Mouse (Mus musculus) common myeloid progenitor, adult 5-6 weeks (primary cell): ENCODE data around the gene Slco3a1. TPM values are rescaled to one million over a fixed set of nuclear protein-coding genes. Genes with fewer than 3 reads are reported as not detected.

Source experiments
- ATAC-seq: replicated peaks from 2 replicates; pipeline ENCODE4 v1.8.0; 2016; ENCODE audit warnings: low read depth, mild to moderate bottlenecking, moderate TSS enrichment, inconsistent platforms; ENCODE audit not compliant: poor library complexity, severe bottlenecking
- total RNA-seq: library from RNA; stranded (forward); fragments of 200-1000, 187-1606 nt; gene quantifications from 2 replicates; pipeline ENCODE4 v1.2.3, GENCODE M21; 2017

The Slco3a1 gene
- total RNA-seq, 1 experiment from 2014 or later: 36.4 TPM

DNA sequence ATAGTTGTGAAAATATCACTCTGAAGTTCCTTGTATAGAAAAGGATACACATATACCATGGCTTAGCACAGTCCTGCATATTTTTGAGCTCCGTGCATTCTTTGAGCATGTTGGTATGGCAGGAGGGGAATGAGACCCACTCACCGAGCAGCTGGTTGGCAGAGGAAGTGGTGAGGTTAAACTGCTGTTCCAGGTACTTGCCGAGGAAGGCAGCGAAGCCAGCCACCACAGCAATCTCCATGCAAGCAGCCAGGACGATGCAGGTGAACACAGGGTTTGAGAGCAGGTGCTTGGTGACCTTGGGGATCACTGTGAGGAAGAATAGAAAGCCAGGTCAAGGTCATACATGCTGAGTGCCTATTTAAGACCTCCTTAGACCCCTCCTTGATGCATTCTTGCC lies 226.9 kb downstream of the Slco3a1 start:
- no peak for ATAC-seq

DNA sequence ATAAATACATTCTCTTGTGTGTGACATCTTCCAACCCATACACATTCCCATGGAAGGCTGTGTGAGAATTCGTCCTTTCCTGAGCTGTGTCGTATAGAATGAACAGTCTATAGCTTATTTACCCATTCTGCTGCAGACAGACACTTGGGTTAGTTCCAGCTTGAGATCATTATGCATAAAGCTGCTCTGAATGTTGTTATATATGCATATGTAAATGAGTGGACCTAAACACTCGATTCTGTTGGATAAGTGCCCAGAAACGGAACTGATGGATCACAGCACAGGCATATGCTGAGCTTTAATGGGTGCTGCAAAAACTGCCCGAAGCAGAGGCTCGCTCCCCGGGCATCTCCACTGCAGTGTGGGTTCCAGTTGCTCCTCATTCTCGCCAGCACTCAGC lies 229.5 kb downstream of the Slco3a1 start:
- ATAC-seq: no peak

DNA sequence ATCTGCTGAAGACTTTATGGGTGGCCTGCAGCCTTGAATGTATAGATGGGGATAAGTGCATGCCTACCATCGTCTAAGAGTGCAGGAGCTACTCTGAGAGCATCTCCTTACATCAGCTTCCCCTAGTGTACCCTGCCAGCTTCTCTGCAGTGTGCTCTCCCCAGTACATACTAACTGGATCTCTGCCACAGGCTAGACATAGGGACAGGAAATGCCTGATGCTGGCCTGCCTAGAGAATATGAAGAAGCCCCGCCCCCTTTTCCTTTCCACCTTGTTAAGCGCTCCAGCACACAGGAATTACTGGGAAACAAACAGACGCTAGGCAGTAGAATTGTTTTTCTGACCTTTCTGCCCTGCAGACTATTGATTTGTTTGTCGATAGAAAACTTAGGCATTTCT lies 230.9 kb downstream of the Slco3a1 start:
- no peak for ATAC-seq

DNA sequence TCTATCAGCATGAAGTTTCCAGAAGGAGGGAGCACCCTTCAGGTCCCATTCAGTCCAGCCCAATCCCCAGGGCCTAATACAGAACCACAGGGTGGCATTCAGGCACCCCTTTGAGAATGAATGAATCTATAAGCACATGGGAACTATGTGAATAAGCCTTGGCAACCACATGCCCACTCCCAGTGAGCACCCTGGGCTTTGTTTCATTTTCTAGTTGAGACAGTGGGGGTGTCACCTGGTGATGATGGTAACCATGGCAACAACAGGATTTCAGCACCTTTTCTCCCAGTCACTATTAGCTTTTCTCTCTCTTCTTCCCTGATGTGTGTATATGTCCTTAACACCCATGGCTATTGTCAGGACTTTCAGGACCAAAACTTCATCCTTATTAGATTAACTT lies 231.4 kb downstream of the Slco3a1 start:
- no peak for ATAC-seq

DNA sequence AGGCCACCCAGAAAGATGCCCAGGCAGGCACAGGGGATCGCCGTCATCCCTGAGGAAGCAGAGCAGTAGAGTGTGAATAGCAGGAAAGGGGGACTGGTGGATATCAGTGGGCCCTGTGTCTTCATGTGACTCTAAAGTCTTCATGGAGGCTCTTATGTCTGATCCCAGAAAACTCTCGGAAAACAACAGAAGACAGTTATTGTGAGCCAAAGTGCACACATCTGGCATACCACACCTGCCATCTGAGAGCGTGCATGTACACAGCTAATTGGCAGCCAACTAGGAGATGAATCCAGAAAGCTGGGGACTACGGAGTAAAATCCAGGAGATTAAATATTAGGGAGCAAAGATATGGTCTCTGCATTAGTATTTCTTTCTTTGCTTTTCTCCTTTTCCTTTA lies 233.9 kb downstream of the Slco3a1 start:
- no peak for ATAC-seq

DNA sequence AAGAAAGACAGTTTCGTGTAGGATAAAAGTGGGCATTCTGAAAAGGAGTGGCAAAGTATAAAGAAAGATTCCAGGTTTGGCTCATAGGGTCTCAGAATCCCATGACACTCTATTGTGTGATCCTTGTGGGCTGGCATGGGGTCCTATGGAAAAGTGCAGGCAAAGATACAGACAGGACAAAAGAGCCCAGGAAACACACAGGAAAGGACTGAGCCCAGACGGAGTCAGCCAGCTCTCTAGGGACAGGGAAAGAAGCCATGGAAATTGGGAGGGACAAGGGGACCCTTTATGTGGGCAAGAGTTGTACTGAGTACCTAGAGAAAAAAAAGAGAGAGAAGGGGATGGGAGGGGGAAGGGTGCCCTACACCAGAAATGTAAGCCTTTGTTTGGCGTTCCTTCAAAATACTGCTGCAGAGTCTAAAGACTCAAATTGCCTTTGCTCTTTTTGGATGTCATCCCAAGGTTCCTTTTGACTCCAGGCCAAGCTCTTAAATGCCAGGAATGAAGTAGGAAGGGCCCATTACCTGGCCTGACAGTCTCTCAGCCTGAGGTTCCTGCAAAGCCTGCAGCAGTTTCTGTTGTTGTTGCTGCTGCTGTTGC lies 238.6 kb downstream of the Slco3a1 start:
- ATAC-seq: no peak

DNA sequence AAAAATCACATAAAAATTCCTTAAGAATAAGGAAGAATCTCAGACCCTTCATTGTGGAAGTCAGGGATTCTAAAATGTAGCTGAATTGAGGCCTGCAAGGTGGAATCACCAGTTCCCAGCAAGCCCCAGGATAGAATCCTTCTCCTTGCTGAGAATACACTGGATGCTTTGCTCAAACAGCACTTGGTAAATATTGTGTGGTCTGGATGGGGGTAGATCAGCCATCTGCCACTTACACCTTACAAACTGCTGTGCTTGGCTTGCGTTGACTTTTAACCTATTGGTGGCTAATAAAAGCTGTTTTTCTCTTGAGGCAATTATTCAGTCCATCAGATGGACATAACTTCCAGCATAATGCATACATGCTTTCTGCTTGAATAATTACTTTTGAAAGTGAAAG lies 240.3 kb downstream of the Slco3a1 start:
- ATAC-seq: no peak

DNA sequence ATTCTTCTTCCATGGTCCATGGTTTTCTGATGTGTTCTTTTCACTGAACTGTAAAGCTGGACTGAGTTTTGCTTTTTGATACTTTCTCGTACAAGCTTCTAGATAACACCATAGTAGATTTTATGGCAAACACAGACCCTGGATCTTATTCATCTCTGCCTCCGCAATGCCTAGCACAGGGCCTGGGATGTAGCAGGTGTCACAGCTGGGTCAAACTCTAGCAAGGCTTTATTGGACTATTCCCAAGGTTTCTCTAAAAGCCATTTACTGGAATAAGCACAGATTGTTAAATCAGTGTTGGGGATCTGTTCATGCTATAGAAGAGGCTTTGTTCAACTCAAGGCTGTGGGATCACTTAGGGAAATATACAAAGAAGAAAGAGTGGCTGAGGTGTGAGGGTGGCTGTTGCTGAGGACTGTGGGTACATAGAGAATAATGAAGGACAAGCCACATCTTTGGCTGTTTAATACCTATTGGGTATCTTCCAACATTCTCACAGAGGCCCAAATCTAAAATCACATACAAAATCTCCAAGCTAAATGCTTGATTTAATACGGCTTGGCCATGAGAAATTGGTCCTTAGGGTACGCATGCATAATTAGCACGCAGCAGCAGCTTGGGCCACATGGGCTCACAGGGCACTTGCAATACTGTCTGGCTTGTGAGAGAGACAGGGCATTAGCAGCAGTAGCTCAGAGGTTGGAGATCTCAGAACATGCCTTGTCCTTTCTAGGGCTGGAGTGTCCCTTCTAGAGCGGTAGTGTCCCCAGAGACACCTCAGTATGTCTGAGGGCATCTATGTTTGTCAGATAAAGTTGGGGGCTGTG lies 241.1 kb downstream of the Slco3a1 start:
- no peak for ATAC-seq

DNA sequence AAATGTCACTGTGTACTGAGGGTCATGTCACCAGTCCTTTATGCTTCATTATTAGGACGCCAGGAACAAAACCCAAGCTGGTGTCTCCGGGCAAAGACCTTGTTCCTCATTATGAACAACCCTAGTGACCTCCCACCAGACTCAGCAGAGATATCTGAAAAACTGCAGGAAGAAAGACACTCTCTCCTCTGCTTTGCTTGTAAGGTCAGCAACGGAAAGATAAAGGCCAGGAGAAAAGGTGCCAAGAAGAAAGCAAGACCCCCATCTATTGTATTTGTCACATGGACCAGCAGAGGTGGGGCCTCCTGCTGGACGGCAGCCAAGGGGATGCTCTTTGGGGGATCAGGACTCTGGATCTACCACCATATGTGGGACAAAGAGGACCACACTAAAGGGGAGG lies 243.0 kb downstream of the Slco3a1 start:
- ATAC-seq: no peak

DNA sequence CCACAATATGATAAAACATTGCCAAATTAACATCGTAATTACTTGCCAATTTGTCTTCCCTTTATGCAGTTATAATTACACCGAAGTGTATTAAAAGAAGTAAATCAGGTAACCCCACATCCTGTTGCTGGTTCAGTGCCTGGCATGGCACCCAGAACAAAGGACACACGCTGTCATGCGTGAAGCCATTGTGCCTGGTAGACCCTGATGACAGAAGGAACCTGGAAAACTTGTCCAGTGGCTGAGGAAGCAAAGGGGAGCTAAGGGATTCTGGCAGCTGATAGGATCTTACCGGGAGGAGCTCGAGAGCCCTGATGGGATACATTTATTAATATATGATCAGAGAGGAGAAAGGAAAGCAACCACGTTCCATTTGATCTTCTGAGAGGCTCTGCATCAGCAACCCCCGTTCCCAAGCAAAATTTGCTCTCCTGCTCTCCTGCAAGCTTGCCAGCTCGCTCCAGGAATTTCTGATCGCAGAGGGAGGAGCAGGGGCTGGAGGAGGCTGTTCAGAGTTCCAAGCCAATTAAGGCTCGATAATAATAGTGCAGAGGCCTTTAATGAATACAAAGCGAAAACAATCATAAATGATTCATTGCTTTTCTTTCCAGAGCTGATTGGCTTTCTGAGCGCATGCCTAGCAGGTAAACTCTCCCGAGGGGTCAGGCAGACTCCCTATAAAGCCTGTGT lies 250.8 kb downstream of the Slco3a1 start:
- ATAC-seq: no peak

DNA sequence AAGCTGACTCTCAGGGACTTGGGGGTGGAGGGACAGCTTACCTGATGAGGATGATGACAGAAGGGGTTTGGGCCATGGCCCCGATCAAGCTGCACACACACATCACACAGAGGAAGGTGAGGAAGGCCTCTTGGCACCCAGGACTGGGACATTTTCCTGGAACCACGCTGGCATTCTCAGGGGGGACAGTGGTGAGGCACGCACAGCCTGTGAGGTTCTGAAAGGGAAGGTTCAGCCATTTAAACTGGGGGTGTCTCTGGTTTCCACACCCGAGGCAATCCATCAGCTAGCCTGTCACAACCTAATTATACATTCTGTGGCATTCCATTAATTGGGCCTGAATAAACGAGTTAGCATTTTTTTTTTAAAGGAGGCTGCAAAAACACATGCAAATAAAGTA lies 251.5 kb downstream of the Slco3a1 start:
- no peak for ATAC-seq

DNA sequence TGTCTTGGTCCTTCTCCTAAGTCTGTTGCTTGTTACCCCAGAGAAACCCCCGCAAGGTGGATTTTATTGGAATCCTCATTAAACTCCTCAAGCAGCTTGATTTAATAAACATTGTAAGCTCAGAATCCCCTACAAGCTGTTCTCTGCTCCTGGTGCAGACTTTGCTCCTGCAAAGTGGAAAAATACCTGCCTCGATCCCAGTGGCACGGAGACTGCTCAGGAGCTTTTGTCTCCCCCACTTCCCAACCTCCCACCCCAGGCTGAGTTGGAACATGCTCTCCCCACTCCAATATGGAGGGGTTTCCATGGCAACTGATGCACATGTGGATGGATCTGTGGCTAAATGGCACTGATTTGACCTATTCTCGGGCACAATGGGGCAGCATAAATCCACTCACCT lies 268.0 kb downstream of the Slco3a1 start:
- no peak for ATAC-seq

DNA sequence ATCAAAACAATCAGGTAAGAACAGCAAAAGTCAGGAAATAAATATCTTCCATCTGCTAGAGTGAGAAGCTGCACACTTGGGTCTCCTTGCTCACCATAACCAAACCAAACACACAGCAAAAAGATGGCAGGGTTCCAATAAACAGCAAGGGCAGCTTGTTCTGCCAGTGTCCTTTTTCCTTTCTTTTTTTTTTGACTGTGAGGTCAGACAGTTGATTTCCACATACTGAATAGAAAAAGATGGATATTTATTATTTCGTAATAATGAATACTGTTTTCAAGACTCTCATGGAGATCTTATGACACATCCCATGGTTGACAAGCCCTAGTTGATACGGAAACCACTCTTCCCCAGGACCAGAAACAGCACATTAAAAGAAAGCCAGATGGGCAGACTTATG lies 274.2 kb downstream of the Slco3a1 start:
- ATAC-seq: no peak

DNA sequence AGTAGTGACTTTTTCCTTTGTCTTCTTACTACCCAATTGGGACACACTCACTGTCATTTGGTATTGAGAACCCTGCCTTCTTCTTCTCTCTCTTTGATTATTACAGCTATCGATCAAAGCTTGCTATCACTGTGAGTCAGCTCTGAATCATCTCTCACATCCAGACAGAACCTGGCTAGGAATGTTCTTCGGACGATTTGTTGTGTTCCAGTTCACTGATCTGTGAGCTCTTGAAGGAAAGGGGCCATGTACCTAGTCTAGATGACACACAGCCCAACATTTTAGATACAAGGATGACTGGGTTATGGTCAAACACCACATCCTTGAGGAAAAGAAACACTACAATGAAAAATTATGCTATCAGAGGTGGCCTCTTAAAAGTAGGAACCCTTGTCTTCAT lies 275.2 kb downstream of the Slco3a1 start:
- ATAC-seq: no peak

DNA sequence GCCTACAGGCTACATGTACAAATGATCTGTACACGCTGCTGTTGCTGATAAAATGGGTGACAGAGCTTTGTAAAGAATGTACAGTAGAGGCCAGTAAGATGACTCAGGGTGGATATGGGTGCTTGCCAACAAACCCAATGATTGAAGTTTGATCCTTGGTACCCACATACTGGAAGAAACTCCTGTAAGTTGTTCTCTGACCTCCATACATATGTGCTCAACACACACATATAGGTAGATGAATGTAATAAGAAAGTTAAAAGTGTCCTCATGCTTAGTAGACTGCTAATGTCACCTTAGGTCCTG lies 284.5 kb downstream of the Slco3a1 start:
- no peak for ATAC-seq

DNA sequence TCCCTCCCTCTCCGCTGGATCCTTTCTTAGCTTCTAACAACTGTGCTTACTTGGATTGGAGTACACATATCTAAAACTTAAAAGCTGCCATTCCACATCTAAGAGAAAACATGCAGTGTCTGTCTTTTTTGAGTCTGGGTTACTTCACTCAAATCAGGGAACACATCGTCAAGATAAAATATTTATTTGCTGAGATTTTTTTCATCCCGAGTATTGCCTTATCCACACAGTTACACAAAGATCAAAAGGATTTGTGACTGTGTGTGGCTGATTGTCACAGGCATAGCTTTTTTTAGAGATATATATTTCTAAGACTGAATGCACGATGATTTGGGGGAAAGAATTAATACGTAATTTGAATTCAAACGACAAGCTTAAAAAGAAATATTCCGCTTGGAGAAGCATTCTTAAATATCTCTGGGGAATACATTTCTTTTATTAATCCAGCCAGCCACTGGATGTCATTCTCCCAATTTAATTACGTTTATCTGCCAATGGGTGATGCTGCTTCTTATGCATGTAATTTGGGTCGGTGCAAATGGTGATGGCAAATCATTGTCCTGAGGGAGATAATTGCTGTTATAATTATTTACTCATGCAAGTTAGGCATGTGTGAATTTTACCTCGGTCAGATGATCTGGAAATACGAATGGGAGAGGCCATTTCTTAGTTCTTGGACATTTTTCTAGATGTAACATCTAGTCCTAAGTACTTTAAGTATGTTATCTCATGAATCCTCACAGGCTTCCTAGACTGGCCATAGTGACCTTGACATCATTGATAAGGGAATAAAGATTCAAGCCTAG lies 285.1 kb downstream of the Slco3a1 start:
- no peak for ATAC-seq

DNA sequence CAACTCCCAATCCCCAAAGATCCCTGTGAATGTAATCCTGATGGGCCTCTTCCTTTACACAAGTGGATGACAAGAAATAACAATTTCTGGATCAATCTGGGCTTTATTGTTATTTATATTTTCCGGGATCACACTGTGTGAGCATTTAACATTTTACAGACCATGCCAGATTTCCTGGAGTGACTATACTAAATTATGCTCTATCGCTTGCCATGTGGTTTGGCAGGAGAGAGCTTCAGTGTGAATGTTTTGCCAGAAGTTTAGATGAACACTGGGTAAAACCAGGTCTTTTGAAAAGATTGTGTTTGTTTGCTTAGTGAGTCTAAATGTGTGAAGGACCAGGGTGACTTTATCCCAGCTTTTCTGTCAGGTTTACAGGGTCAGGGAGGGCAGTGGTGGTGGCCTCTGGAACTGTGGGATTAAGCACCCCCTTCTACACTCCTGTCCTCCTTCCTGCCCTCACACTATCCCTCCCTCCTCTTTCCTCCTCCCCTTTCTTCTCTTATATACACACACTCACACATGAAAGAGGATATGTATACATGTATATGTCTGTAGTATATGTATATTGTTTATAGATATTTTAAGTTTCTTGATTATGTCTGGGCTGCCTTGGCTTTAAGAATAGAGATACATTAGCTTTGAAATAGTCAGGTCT lies 287.9 kb downstream of the Slco3a1 start:
- no peak for ATAC-seq

DNA sequence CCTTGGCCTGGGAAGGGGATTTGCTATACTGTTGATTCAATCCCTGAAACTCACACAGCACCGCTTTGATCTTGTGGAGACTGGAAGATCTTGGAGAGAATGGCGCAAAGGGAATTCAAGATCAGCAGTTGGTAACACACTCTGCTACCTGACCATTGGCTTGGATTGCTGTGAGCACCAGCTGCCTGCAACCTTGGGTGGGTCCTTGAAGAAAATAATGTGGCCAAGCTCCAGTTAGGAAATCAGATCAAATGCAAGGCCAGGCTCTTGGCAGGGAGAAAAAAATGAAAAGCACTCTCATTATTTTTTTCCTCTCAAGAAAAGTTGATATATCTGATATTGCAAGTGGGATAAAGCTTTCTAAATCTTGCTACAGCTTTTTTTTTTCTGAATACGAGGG lies 298.3 kb downstream of the Slco3a1 start:
- no peak for ATAC-seq

DNA sequence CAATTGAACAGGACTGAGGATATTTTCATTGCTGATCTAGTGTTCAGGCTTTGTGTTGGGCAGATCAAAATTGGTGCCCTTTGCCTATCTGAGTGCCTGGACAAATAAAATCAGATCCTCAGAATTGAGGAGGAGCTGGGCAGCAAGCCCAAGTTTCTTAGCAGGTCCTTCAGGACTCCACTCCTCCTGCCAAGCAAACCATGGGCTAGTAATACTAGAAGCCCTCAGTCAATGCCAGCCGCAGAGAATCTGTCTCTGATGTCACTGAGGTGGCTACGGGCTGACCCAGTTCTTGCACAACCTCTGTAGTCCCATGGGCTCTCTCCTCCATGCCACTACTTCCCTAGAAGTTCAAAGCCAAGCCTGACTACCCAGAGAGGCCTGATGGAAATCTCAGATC lies 302.5 kb downstream of the Slco3a1 start:
- no peak for ATAC-seq

DNA sequence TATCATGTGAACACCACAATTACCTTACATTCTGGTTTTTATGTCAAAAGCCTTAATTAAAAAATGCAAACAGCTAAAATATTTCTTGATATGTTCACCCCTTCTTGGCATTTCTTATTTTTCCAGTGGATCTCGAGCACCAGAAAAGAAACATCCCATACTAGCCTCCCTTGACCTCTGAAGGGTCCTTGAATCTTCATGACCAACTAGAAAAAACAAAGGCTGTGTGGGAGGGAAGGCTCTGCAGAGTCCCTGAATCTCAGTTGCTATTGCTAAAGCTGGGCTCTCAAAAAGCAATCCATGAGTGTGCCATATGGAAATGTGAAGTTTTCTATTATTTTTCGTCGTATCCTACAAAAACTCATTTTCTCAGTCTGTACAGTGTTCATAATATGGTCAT lies 313.3 kb downstream of the Slco3a1 start:
- ATAC-seq: no peak
